14 mouse cellular contexts compared by ENCODE assay signal in genomic region chr4:106091927-106092675, GRCm38 (mm10).
DNase-seq lines count a peak whose midpoint lies in the region; ATAC-seq and TF ChIP-seq lines count a peak whose summit lies in the region.
"Had no signal": no experiment of that assay in that cellular context is flagged by ENCODE, and none has a peak within 500 bp of the region (broad histone marks: within the 10 kb centered on the region; RNA-seq: fewer than 3 reads in every experiment).

No protein-coding gene starts in this region.

- peaks cover 24% of the 10 kb centered on the region for H3K4me1 ChIP-seq in embryonic facial prominence, embryonic 12.5 days
- H3K4me1 ChIP-seq in kidney, embryonic 15.5 days, result peaks cover 38% of the 10 kb centered on the region
- peaks cover 47% of the 10 kb centered on the region for H3K4me1 ChIP-seq in limb, embryonic 13.5 days
- no peaks in the 10 kb centered on the region for H3K4me1 ChIP-seq in thymus, adult 2 months (replicated peaks; ENCODE audit: control insufficient read depth, insufficient read depth, low read length)
- H3K4me1 ChIP-seq: hindbrain, embryonic 15.5 days; midbrain, embryonic 12.5 days had no signal

- H3K27me3 ChIP-seq in embryonic facial prominence, embryonic 12.5 days, result no peaks in the 10 kb centered on the region
- no peaks in the 10 kb centered on the region for H3K27me3 ChIP-seq in kidney, embryonic 15.5 days
- H3K27me3 ChIP-seq in limb, embryonic 13.5 days, result no peaks in the 10 kb centered on the region
- H3K27me3 ChIP-seq in thymus, adult 2 months (ENCODE audit: control insufficient read depth, insufficient read depth, low read length), result no peaks in the 10 kb centered on the region
- H3K27me3 ChIP-seq: hindbrain, embryonic 15.5 days; midbrain, embryonic 12.5 days had no signal

- ATAC-seq in embryonic facial prominence, embryonic 12.5 days (ENCODE audit: insufficient number of reproducible peaks, insufficient read depth, low FRiP score, low TSS enrichment), result no peak
- ATAC-seq in kidney, embryonic 15.5 days (replicated peaks; ENCODE audit: low FRiP score), result peak; percentile 79
- ATAC-seq in limb, embryonic 13.5 days (ENCODE audit: low FRiP score, low read depth), result peak; percentile 83

- H3K9ac ChIP-seq in embryonic facial prominence, embryonic 12.5 days, result no peak overlapping the region; the same call in 1 of the 2 replicates
- 0 out of 2 replicates have a peak overlapping the region, but pooled peaks have one; percentile 14 for H3K9ac ChIP-seq in kidney, embryonic 15.5 days
- H3K9ac ChIP-seq in limb, embryonic 13.5 days, result no peak overlapping the region
- H3K9ac ChIP-seq: hindbrain, embryonic 15.5 days; midbrain, embryonic 12.5 days had no signal

- no peak for TF ChIP-seq CTCF in thymus, adult 2 months (IDR thresholded peaks at IDR 0.05; ENCODE audit: borderline replicate concordance, control insufficient read depth, extremely low read depth, insufficient read depth, low read length, poor library complexity)

- H3K36me3 ChIP-seq in embryonic facial prominence, embryonic 12.5 days, result no peaks in the 10 kb centered on the region
- no peaks in the 10 kb centered on the region for H3K36me3 ChIP-seq in kidney, embryonic 15.5 days
- no peaks in the 10 kb centered on the region for H3K36me3 ChIP-seq in limb, embryonic 13.5 days
- no peaks in the 10 kb centered on the region for H3K36me3 ChIP-seq in thymus, adult 2 months (ENCODE audit: control insufficient read depth, insufficient read depth, low read length)
- H3K36me3 ChIP-seq: hindbrain, embryonic 15.5 days; midbrain, embryonic 12.5 days had no signal

- no peak overlapping the region for H3K4me2 ChIP-seq in embryonic facial prominence, embryonic 12.5 days (replicated peaks)
- peak overlapping the region; percentile 39 for H3K4me2 ChIP-seq in kidney, embryonic 15.5 days
- H3K4me2 ChIP-seq in limb, embryonic 13.5 days (replicated peaks), result 0 out of 2 replicates have a peak overlapping the region, but pooled peaks have one; percentile 11
- H3K4me2 ChIP-seq: hindbrain, embryonic 15.5 days; midbrain, embryonic 12.5 days had no signal

- 33% methylated on average over 9 of the region's 9 CpGs for WGBS in embryonic facial prominence, embryonic 12.5 days
- 8% methylated on average over 9 of the region's 9 CpGs for WGBS in kidney, embryonic 15.5 days
- 6% methylated on average over 9 of the region's 9 CpGs for WGBS in limb, embryonic 13.5 days
- 84% methylated on average over 9 of the region's 9 CpGs for WGBS in thymus, adult 2 months

- no peak for TF ChIP-seq POLR2A in thymus, adult 2 months (IDR thresholded peaks at IDR 0.05; ENCODE audit: control insufficient read depth, extremely low read depth, insufficient read depth, low read length, poor library complexity)

- H3K4me3 ChIP-seq in embryonic facial prominence, embryonic 12.5 days, result no peak overlapping the region
- no peak overlapping the region for H3K4me3 ChIP-seq in kidney, embryonic 15.5 days (replicated peaks)
- no peak overlapping the region for H3K4me3 ChIP-seq in limb, embryonic 13.5 days
- no peak overlapping the region for H3K4me3 ChIP-seq in thymus, adult 2 months (ENCODE audit: control insufficient read depth, insufficient read depth, low read length)
- H3K4me3 ChIP-seq: hindbrain, embryonic 15.5 days; midbrain, embryonic 12.5 days had no signal

- H3K27ac ChIP-seq in embryonic facial prominence, embryonic 12.5 days, result peak overlapping the region; percentile 74; the same call in 1 of the 2 replicates
- H3K27ac ChIP-seq in kidney, embryonic 15.5 days, result peak overlapping the region; percentile 89
- peak overlapping the region; percentile 76 for H3K27ac ChIP-seq in limb, embryonic 13.5 days
- no peak overlapping the region for H3K27ac ChIP-seq in thymus, adult 2 months (ENCODE audit: control insufficient read depth, insufficient read depth, low read length)
- H3K27ac ChIP-seq: hindbrain, embryonic 15.5 days; midbrain, embryonic 12.5 days had no signal

- DNase-seq in embryo, embryonic 11 days, result peak; percentile 65
- DNase-seq in embryo, embryonic 9.5 days (ENCODE audit: extremely low spot score), result no peak
- DNase-seq in frontal cortex, adult 2 months (ENCODE audit: extremely low spot score in 1 of 2, low spot score in 1 of 2), result no peak
- DNase-seq in MN1 (ENCODE audit: low spot score), result no peak
- DNase-seq in thymus, adult 2 months, result no peak
- DNase-seq: adrenal gland, postnatal 14 days; cerebellum, postnatal 36 days; gastrocnemius, postnatal 36 days; layer of hippocampus, adult 9-11 months had no signal

- H3K9me3 ChIP-seq in embryonic facial prominence, embryonic 12.5 days, result no peaks in the 10 kb centered on the region
- no peaks in the 10 kb centered on the region for H3K9me3 ChIP-seq in kidney, embryonic 15.5 days (replicated peaks)
- H3K9me3 ChIP-seq in limb, embryonic 13.5 days, result no peaks in the 10 kb centered on the region
- H3K9me3 ChIP-seq: hindbrain, embryonic 15.5 days; midbrain, embryonic 12.5 days had no signal
